Mouse (Mus musculus) forebrain, embryonic 10.5 days (tissue): Measurements from ENCODE around the gene Fn1. TPM values are rescaled to one million over a fixed set of nuclear protein-coding genes. Genes with fewer than 3 reads are reported as not detected.

ENCODE experiments used
- DNase-seq: peaks from one replicate; pipeline ENCODE4 v3.0.0-alpha.2; 2017; ENCODE audit warnings: low spot score; ENCODE audit errors: extremely low spot score
- H3K27ac ChIP-seq: fragments of 300-500 bp; sonication (generic); 2 replicates; pipeline ENCODE4 v1.5.1; 2016; ENCODE audit warnings: mild to moderate bottlenecking
- H3K27me3 ChIP-seq: fragments of 300-500 bp; sonication (generic); 2 replicates; pipeline ENCODE4 v1.6.1; 2016; ENCODE audit warnings: mild to moderate bottlenecking; ENCODE audit not compliant: poor library complexity, severe bottlenecking
- H3K36me3 ChIP-seq: fragments of 300-500 bp; sonication (generic); replicated peaks from 2 replicates; pipeline ENCODE4 v1.6.1; 2016; ENCODE audit warnings: mild to moderate bottlenecking, moderate library complexity
- H3K4me1 ChIP-seq: fragments of 300-500 bp; sonication (generic); 2 replicates; pipeline ENCODE4 v1.6.1; 2016
- H3K4me3 ChIP-seq: fragments of 300-500 bp; sonication (generic); 2 replicates; pipeline ENCODE4 v1.5.1; 2016; ENCODE audit warnings: mild to moderate bottlenecking, moderate library complexity
- H3K9me3 ChIP-seq: fragments of 300-500 bp; sonication (generic); 2 replicates; pipeline ENCODE4 v1.6.1; 2016; ENCODE audit warnings: mild to moderate bottlenecking, moderate library complexity
- WGBS: fragments of 180-500 bp; shearing (Covaris S2); methylation state at CpG from one replicate; pipeline ENCODE4 v1.1.7; 2016; 5-methylcytosine and 5-hydroxymethylcytosine counted together
- polyA plus RNA-seq: library from polyadenylated mRNA; unstranded; fragments of >200 nt; fragmentation: Nextera tagmentation; extraction: Ambion mirVana; gene quantifications from 2 replicates; pipeline ENCODE4 v1.2.1, GENCODE M21; 2016

Gene Fn1
- polyA plus RNA-seq, 1 experiment from 2014 or later = 94.7 TPM

DNA sequence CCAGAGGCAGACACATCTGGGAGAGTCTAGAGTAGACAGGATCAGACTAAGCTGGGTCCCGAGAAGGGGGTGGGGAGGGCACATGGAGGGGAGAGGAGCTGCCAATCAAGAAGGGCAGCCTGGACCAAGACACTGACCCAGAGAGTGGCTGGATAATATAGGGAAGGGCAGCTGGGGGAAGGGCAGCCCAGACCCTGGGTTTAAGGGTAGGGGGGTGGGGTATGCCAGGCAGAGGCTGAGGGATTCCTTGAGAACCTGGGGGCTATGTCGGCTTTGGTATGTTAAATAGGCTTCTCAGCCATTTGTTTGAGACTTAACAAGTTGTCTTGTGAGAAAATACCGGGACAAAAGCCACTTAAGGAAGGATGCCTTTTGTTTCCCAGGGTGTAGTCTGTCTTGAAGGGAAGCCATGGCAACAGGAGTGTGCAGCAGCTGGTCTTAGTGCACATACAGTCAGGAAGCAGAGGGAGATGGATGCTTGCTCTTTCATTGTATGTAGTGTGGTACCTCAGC lies 20.5 kb upstream of the Fn1 start:
- Histone ChIP-seq H3K27me3 (no peaks in the 10 kb centered on the region), H3K4me3 (no peak overlapping the region), H3K36me3 (no peaks in the 10 kb centered on the region), H3K9me3 (no peaks in the 10 kb centered on the region), H3K4me1 (peaks cover 17% of the 10 kb centered on the region), H3K27ac (peak overlapping the region; percentile 76)
- 1% methylated on average over 3 of the region's 3 CpGs for WGBS
- peak; percentile 33 for DNase-seq

DNA sequence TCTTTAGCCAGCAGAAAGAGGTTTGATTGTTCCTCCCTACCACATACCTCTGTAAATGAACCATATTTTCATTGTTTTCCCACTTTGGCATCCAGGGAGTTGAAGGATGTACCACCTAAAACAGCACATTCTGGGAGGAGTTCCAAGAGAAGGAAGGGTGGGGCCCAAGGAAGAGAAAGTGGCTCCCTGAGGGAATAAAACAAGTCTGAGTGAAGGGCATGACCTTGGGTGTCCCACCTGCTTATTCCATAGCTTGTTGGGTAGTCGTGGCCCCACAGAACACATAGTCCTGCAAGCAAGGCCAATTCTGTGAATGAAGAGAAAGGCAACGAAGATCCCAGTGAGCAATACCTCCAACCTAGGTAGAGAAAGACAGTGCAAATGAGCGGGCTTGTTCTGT lies 19.3 kb upstream of the Fn1 start:
- Histone ChIP-seq H3K36me3 (no peaks in the 10 kb centered on the region), H3K4me3 (no peak overlapping the region), H3K27me3 (no peaks in the 10 kb centered on the region), H3K9me3 (peaks cover 6% of the 10 kb centered on the region; the same call in 1 of the 2 replicates), H3K4me1 (peaks cover 17% of the 10 kb centered on the region), H3K27ac (no peak overlapping the region)
- WGBS = 85% methylated on average over 3 of the region's 3 CpGs
- DNase-seq = no peak

- no peaks in the 10 kb centered on the region for H3K4me1 ChIP-seq
- H3K27me3 ChIP-seq = no peaks in the 10 kb centered on the region
- H3K4me3 ChIP-seq = no peak overlapping the region
- peaks cover 26% of the 10 kb centered on the region; the same call in 1 of the 2 replicates for H3K9me3 ChIP-seq
- H3K27ac ChIP-seq = no peak overlapping the region
- 96% methylated on average over 6 of the region's 6 CpGs for WGBS
- no peak for DNase-seq
- peaks cover 6% of the 10 kb centered on the region for H3K36me3 ChIP-seq
These were observed 10.2 kb upstream of the Fn1 start for GRCm38 (mm10) chr1:71663242-71663641.

- no peak for DNase-seq
- WGBS = 71% methylated on average over 6 of the region's 6 CpGs
These were observed 5.6 kb upstream of the Fn1 start for GRCm38 (mm10) chr1:71658632-71659031.

GRCm38 (mm10) chr1:71656309-71656708 lies 3.3 kb upstream of the Fn1 start:
- Histone ChIP-seq H3K9me3 (no peaks in the 10 kb centered on the region), H3K4me1 (peaks cover 21% of the 10 kb centered on the region), H3K27me3 (no peaks in the 10 kb centered on the region), H3K4me3 (no peak overlapping the region), H3K36me3 (no peaks in the 10 kb centered on the region; the same call in 1 of the 2 replicates), H3K27ac (no peak overlapping the region)
- WGBS = 87% methylated on average over 6 of the region's 6 CpGs
- DNase-seq = no peak

More at GRCm38 (mm10) chr1:71658632-71659031, 5.6 kb upstream of the Fn1 start:
- H3K9me3 ChIP-seq = peaks cover 18% of the 10 kb centered on the region; the same call in 1 of the 2 replicates
- no peaks in the 10 kb centered on the region for H3K27me3 ChIP-seq
- H3K27ac ChIP-seq = no peak overlapping the region
- H3K4me1 ChIP-seq = peaks cover 11% of the 10 kb centered on the region
- peaks cover 6% of the 10 kb centered on the region for H3K36me3 ChIP-seq
- H3K4me3 ChIP-seq = no peak overlapping the region

DNA sequence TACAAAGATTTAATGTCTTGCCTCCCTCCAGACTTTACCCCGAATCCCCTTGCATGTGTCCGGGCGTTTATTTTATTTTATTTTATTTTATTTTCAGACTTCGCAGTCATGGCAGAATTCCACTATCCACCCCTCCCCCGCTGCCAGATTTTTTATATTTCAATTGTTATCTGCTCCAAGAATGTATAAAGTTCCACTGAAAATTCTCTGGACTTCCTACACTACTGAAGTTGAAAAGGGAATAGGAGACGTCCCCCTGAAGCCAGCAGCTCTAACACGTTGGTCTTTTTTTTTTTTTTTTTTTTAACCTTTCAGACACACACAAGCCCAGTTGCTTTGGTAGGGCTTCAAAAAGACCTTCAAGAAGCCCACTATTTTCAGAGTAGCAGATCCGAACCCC lies 1.2 kb upstream of the Fn1 start:
- no peak for DNase-seq
- Histone ChIP-seq H3K27ac (peak overlapping the region; percentile 98), H3K9me3 (no peaks in the 10 kb centered on the region), H3K27me3 (no peaks in the 10 kb centered on the region), H3K4me1 (peaks cover 34% of the 10 kb centered on the region), H3K4me3 (peak overlapping the region; percentile 79), H3K36me3 (peaks cover 18% of the 10 kb centered on the region)
- WGBS = 16% methylated on average over 8 of the region's 8 CpGs

GRCm38 (mm10) chr1:71653400-71654159 lies 580 bp upstream of the Fn1 start:
- H3K27me3 ChIP-seq = no peaks in the 10 kb centered on the region

GRCm38 (mm10) chr1:71651828-71652227 lies 1.2 kb downstream of the Fn1 start:
- peaks cover 42% of the 10 kb centered on the region for H3K36me3 ChIP-seq
- peak overlapping the region; percentile 98; the same call in 1 of the 2 replicates for H3K27ac ChIP-seq
- peak overlapping the region; percentile 79 for H3K4me3 ChIP-seq
- WGBS = 46% methylated on average over 1 of the region's 1 CpGs
- DNase-seq = no peak
- H3K9me3 ChIP-seq = no peaks in the 10 kb centered on the region
- H3K4me1 ChIP-seq = peaks cover 34% of the 10 kb centered on the region
- no peaks in the 10 kb centered on the region for H3K27me3 ChIP-seq

More at GRCm38 (mm10) chr1:71653400-71654159, 580 bp upstream of the Fn1 start:
- Histone ChIP-seq H3K4me3 (peak overlapping the region; percentile 79), H3K36me3 (peaks cover 24% of the 10 kb centered on the region), H3K9me3 (no peaks in the 10 kb centered on the region), H3K27ac (peak overlapping the region; percentile 98), H3K4me1 (peaks cover 34% of the 10 kb centered on the region)
- WGBS = under 1% methylated on average over 24 of the region's 24 CpGs
- peak; percentile 48 for DNase-seq

- no peaks in the 10 kb centered on the region for H3K27me3 ChIP-seq
- DNase-seq = peak; percentile 17
- peak overlapping the region; percentile 98 for H3K27ac ChIP-seq
- H3K9me3 ChIP-seq = no peaks in the 10 kb centered on the region
- peaks cover 46% of the 10 kb centered on the region for H3K36me3 ChIP-seq
- peaks cover 34% of the 10 kb centered on the region for H3K4me1 ChIP-seq
- 49% methylated on average over 9 of the region's 9 CpGs for WGBS
- H3K4me3 ChIP-seq = peak overlapping the region; percentile 79
These were observed 1.7 kb downstream of the Fn1 start for GRCm38 (mm10) chr1:71651315-71651714.

- DNase-seq = no peak
- Histone ChIP-seq H3K36me3 (peaks cover 52% of the 10 kb centered on the region), H3K4me3 (peak overlapping the region; percentile 79), H3K4me1 (peaks cover 34% of the 10 kb centered on the region), H3K27me3 (no peaks in the 10 kb centered on the region), H3K27ac (peak overlapping the region; percentile 48; the same call in 1 of the 2 replicates), H3K9me3 (no peaks in the 10 kb centered on the region)
- WGBS = 45% methylated on average over 6 of the region's 6 CpGs
These were observed 2.3 kb downstream of the Fn1 start for GRCm38 (mm10) chr1:71650741-71651140.

DNA sequence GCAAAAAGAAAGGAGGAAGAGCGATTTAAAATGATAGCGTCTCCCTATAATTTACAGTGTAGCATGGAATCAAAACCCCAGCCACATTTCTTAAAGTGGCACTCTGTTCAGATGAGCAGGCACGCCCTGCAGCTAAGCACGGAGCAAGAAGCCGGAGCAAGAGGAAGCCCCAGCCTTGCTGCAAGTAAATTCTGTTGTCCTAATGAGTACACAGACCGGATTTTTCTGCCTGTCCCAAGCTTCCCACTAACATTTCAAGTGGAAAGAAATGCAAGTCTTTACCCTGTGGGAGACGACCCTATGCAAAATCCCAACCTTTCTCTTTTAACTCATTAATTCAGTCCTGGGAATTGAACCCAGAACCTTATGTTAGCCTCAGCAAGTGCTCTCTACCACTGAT lies 4.8 kb downstream of the Fn1 start:
- Histone ChIP-seq H3K4me3 (no peak overlapping the region), H3K9me3 (no peaks in the 10 kb centered on the region), H3K4me1 (peaks cover 22% of the 10 kb centered on the region), H3K27me3 (no peaks in the 10 kb centered on the region), H3K27ac (no peak overlapping the region), H3K36me3 (peaks cover 78% of the 10 kb centered on the region)
- WGBS = 89% methylated on average over 7 of the region's 7 CpGs
- DNase-seq = no peak

DNA sequence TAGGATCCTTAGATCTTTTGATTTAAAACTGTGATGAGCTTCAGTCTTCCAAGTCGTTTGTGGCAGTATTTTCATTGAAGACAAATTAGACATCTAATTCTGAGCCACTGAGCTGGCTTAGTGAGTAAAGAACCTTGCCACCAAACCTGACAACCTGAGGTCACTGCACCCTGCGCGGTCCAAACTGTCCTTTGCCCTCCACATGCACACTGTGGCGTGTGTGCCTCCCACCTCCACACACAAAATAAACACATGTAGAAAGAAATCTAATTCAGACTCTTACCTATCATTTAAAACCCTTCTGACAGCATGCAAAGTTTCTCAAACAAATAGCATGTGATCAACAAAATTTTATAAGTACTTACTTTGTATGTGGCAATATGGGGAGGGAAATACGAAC lies 6.2 kb downstream of the Fn1 start:
- Histone ChIP-seq H3K36me3 (peaks cover 92% of the 10 kb centered on the region), H3K9me3 (no peaks in the 10 kb centered on the region), H3K27ac (no peak overlapping the region), H3K4me1 (peaks cover 17% of the 10 kb centered on the region), H3K4me3 (no peak overlapping the region), H3K27me3 (no peaks in the 10 kb centered on the region)
- 86% methylated on average over 5 of the region's 5 CpGs for WGBS
- DNase-seq = no peak

DNA sequence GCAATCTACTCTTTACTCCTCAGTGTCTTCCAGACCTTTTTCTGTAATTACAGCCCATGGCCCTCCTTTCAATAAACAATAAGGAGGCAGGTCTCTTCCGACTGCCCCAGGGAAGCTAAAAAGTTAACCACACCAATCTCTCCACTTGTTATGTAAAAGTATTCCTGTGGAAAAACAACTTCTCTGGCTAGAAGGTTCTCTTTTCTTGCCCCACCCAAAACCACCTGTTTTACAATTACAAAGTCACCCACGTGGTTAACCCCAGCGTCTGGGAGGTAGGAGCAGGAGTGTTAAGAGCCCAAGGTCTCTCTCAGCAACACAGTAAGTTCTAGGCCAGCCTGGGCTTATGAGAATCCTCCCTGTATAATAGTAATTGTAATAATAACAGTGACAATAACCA lies 7.0 kb downstream of the Fn1 start:
- Histone ChIP-seq H3K4me1 (peaks cover 10% of the 10 kb centered on the region), H3K9me3 (no peaks in the 10 kb centered on the region), H3K4me3 (no peak overlapping the region), H3K36me3 (peaks cover 99% of the 10 kb centered on the region), H3K27ac (no peak overlapping the region), H3K27me3 (no peaks in the 10 kb centered on the region)
- 64% methylated on average over 3 of the region's 3 CpGs for WGBS
- no peak for DNase-seq
